14 mouse cellular contexts compared by ENCODE assay signal in the genomic region with DNA sequence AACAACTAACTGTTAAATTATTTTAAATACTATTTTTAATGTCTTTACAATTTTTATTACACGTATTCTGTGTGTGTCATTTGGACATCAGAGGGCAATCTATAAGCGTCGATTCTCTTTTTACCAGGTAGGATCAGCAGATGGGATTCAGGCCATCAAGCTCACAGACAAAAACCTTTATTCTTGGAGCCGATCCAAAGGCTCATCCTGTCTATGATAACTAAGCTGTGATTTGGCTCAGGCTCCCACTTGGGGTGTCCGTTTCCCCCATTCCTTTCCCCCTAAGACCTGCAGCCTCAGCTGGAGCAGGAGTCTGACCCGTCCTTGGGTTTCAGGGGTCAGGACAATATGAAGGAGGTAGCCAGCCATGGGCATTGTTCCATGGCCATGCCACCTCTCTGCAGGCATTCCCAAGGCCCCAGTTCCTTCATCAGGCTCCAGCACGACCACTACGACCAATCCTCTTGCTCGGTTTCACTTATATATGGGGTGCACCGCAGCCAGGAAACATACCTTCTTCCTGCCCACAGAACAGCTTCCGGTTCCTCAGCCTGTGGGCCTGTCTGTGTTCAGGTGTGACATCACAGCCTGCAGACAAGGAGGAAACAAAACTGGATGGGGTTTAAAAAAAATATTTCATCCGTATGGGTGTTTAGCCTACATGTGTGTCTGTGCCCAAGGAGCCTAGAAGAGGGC. TPM values are rescaled to one million over a fixed set of nuclear protein-coding genes. Genes with fewer than 3 reads are reported as not detected.
A peak's percentile ranks its signal among the peaks of the same experiment; 100 is the strongest.
DNase-seq lines count a peak whose midpoint lies in the region; ATAC-seq lines count a peak whose summit lies in the region.
"Had no signal": no experiment of that assay in that cellular context is flagged by ENCODE, and none has a peak within 500 bp of the region (broad histone marks: within the 10 kb centered on the region; RNA-seq: fewer than 3 reads in every experiment).

No protein-coding gene starts in this region.

- no peaks in the 10 kb centered on the region for H3K36me3 ChIP-seq in hindbrain, embryonic 16.5 days (ENCODE audit: control insufficient read depth, insufficient read depth, low read length)

- no peak overlapping the region for H3K4me3 ChIP-seq in hindbrain, embryonic 16.5 days (ENCODE audit: low read length)
- H3K4me3 ChIP-seq: embryonic facial prominence, embryonic 13.5 days; heart, adult 2 months; hindbrain, embryonic 15.5 days had no signal

- WGBS in hindbrain, embryonic 16.5 days = 90% methylated on average over 12 of the region's 12 CpGs

- no peak overlapping the region for H3K27ac ChIP-seq in hindbrain, embryonic 16.5 days (ENCODE audit: low read depth, low read length)
- H3K27ac ChIP-seq: embryonic facial prominence, embryonic 13.5 days; heart, adult 2 months; hindbrain, embryonic 15.5 days had no signal

- H3K9me3 ChIP-seq in hindbrain, embryonic 16.5 days (ENCODE audit: control insufficient read depth, low read length) = no peaks in the 10 kb centered on the region
- H3K9me3 ChIP-seq: embryonic facial prominence, embryonic 13.5 days; hindbrain, embryonic 15.5 days had no signal

- peaks cover 7% of the 10 kb centered on the region for H3K4me1 ChIP-seq in hindbrain, embryonic 16.5 days (ENCODE audit: control insufficient read depth, insufficient read depth, low read depth, low read length)

- peak; percentile 79 for ATAC-seq in granulocyte monocyte progenitor cell, adult 5-6 weeks (replicated peaks; ENCODE audit: poor library complexity, severe bottlenecking)
- ATAC-seq in neutrophil, adult 5-6 weeks (ENCODE audit: extremely low read depth, insufficient number of reproducible peaks, low FRiP score, poor library complexity, severe bottlenecking) = peak; percentile 84
- no peak for ATAC-seq in hindbrain, embryonic 16.5 days
- ATAC-seq: forebrain, embryonic 16.5 days had no signal

- H3K9ac ChIP-seq in hindbrain, embryonic 16.5 days (ENCODE audit: low read depth, low read length) = no peak overlapping the region; the same call in 1 of the 2 replicates
- H3K9ac ChIP-seq: embryonic facial prominence, embryonic 13.5 days; hindbrain, embryonic 15.5 days had no signal

- H3K27me3 ChIP-seq in hindbrain, embryonic 16.5 days (replicated peaks; ENCODE audit: control insufficient read depth, insufficient read depth, low read length) = no peaks in the 10 kb centered on the region
- H3K27me3 ChIP-seq: embryonic facial prominence, embryonic 13.5 days; hindbrain, embryonic 15.5 days had no signal

- no peak overlapping the region for H3K4me2 ChIP-seq in hindbrain, embryonic 16.5 days (ENCODE audit: low read length)
- H3K4me2 ChIP-seq: embryonic facial prominence, embryonic 13.5 days; hindbrain, embryonic 15.5 days had no signal

- peak; percentile 54 for DNase-seq in lung, postnatal 25 days (ENCODE audit: low spot score)
- DNase-seq in lung, postnatal 10 days = no peak
- peak; percentile 72 to 84 for DNase-seq in thymus, postnatal 36 days
- DNase-seq in adrenal gland, postnatal 10 days = no peak
- no peak for DNase-seq in cerebellum, postnatal 14 days
- DNase-seq: adrenal gland, adult 8-10 months; kidney, postnatal 36 days had no signal

RNA-seq across cellular contexts. Expression of a gene that starts 8.2 kb away (rescaled TPM):
- 3.8 and 10.6 TPM in 2 replicates for total RNA-seq in granulocyte monocyte progenitor cell, adult 5-6 weeks (2014; fragmentation: Nextera tagmentation)
- 3.8 and 6.3 TPM in 2 replicates for total RNA-seq in granulocyte monocyte progenitor cell, adult 5-6 weeks (2017)
- total RNA-seq in neutrophil, adult 5-6 weeks (2017) = 20.7 and 24.3 TPM in 2 replicates
- 231 and 263 TPM in 2 replicates for polyA plus RNA-seq in hindbrain, embryonic 16.5 days (2015; fragmentation: Nextera tagmentation; extraction: Ambion mirVana)
- 10 to 100 TPM; 84.0 to 86.6 TPM for total RNA-seq in adrenal gland, postnatal 10 days (2021)

RNA-seq across cellular contexts. Expression of a gene that starts 8.2 kb away (rescaled TPM):
- total RNA-seq in granulocyte monocyte progenitor cell, adult 5-6 weeks (2014; fragmentation: Nextera tagmentation) = 16.9 and 18.4 TPM in 2 replicates
- total RNA-seq in granulocyte monocyte progenitor cell, adult 5-6 weeks (2017) = 4.7 and 6.6 TPM in 2 replicates
- total RNA-seq in neutrophil, adult 5-6 weeks (2017) = 7.0 and 8.7 TPM in 2 replicates
- polyA plus RNA-seq in hindbrain, embryonic 16.5 days (2015; fragmentation: Nextera tagmentation; extraction: Ambion mirVana) = 33.7 and 35.7 TPM in 2 replicates
- total RNA-seq in adrenal gland, postnatal 10 days (2021) = 10 to 100 TPM; 14.7 to 25.1 TPM

RNA-seq across cellular contexts. Expression of a gene that starts 21.8 kb away (rescaled TPM):
- 1.4 TPM in 1 of 2 replicates, not detected in the other for total RNA-seq in granulocyte monocyte progenitor cell, adult 5-6 weeks (2014; fragmentation: Nextera tagmentation)
- 0.05 and 0.09 TPM in 2 replicates for total RNA-seq in granulocyte monocyte progenitor cell, adult 5-6 weeks (2017)
- not detected in 2 replicates for total RNA-seq in neutrophil, adult 5-6 weeks (2017)
- 1.4 and 1.5 TPM in 2 replicates for polyA plus RNA-seq in hindbrain, embryonic 16.5 days (2015; fragmentation: Nextera tagmentation; extraction: Ambion mirVana)
- total RNA-seq in adrenal gland, postnatal 10 days (2021) = under 1 TPM; 0.24 to 0.67 TPM

RNA-seq across cellular contexts. Expression of a gene that starts 45.7 kb away (rescaled TPM):
- total RNA-seq in granulocyte monocyte progenitor cell, adult 5-6 weeks (2014; fragmentation: Nextera tagmentation) = 0.13 and 1.4 TPM in 2 replicates
- 0.52 and 0.62 TPM in 2 replicates for total RNA-seq in granulocyte monocyte progenitor cell, adult 5-6 weeks (2017)
- 0.35 and 0.61 TPM in 2 replicates for total RNA-seq in neutrophil, adult 5-6 weeks (2017)
- polyA plus RNA-seq in hindbrain, embryonic 16.5 days (2015; fragmentation: Nextera tagmentation; extraction: Ambion mirVana) = 1.8 and 1.9 TPM in 2 replicates
- 1 to 10 TPM; 3.3 to 5.1 TPM for total RNA-seq in adrenal gland, postnatal 10 days (2021)

RNA-seq across cellular contexts. Expression of a gene that starts 46.5 kb away (rescaled TPM):
- total RNA-seq in granulocyte monocyte progenitor cell, adult 5-6 weeks (2014; fragmentation: Nextera tagmentation) = 36.1 and 48.5 TPM in 2 replicates
- total RNA-seq in granulocyte monocyte progenitor cell, adult 5-6 weeks (2017) = 43.7 and 45.4 TPM in 2 replicates
- 175 and 194 TPM in 2 replicates for total RNA-seq in neutrophil, adult 5-6 weeks (2017)
- 63.0 and 72.9 TPM in 2 replicates for polyA plus RNA-seq in hindbrain, embryonic 16.5 days (2015; fragmentation: Nextera tagmentation; extraction: Ambion mirVana)
- 100 to 1,000 TPM; 237 to 317 TPM for total RNA-seq in adrenal gland, postnatal 10 days (2021)

Comparison
In these comparisons a context has a peak if more than half of its experiments do, and no peak if none do; other contexts are left out.
1. DNase-seq: peak in lung, postnatal 25 days (single experiment) and thymus, postnatal 36 days (2 of 2); none in lung, postnatal 10 days (single experiment), adrenal gland, postnatal 10 days (single experiment) and cerebellum, postnatal 14 days (0 of 2).